Mouse (Mus musculus): Measurements from ENCODE around the gene Alkal2. TPM values are rescaled to one million over a fixed set of nuclear protein-coding genes. Genes with fewer than 3 reads are reported as not detected.

Alkal2 gene
- polyA plus RNA-seq (2016; fragmentation: Nextera tagmentation; extraction: Ambion mirVana): 1.1 and 2.0 TPM in 2 replicates

GRCm38 (mm10) chr12:30883986-30884621 lies at the start of gene Alkal2:
Alkal2 (plus strand) TSS chr12:30884322.
- WGBS: under 1% methylated on average over 44 of the region's 58 CpGs
- Histone ChIP-seq H3K4me2 (peak within 1 kb of the TSS; percentile 97), H3K9ac (peak within 1 kb of the TSS; percentile 47), H3K27me3 (peaks cover 49% of the 10 kb centered on the region), H3K4me1 (peaks cover 12% of the 10 kb centered on the region), H3K9me3 (no peaks in the 10 kb centered on the region), H3K27ac (no peak within 1 kb of the TSS), H3K4me3 (replicated peaks) (peak within 1 kb of the TSS; percentile 54), H3K36me3 (replicated peaks) (no peaks in the 10 kb centered on the region)
- peak; percentile 73 for ATAC-seq (ENCODE audit: low FRiP score)

- H3K9ac ChIP-seq: no peak overlapping the region
- H3K36me3 ChIP-seq (replicated peaks): no peaks in the 10 kb centered on the region
- 56% methylated on average over 1 of the region's 1 CpGs for WGBS
- no peaks in the 10 kb centered on the region for H3K9me3 ChIP-seq
- H3K4me2 ChIP-seq: no peak overlapping the region
- no peak for ATAC-seq (ENCODE audit: low FRiP score)
- no peaks in the 10 kb centered on the region for H3K4me1 ChIP-seq
- no peak overlapping the region for H3K4me3 ChIP-seq (replicated peaks)
- no peaks in the 10 kb centered on the region for H3K27me3 ChIP-seq
- no peak overlapping the region for H3K27ac ChIP-seq
These were observed 35.6 kb upstream of the Alkal2 start for GRCm38 (mm10) chr12:30848521-30848920.

GRCm38 (mm10) chr12:30850902-30851301 lies 33.2 kb upstream of the Alkal2 start:
- H3K9me3 ChIP-seq: no peaks in the 10 kb centered on the region
- H3K4me2 ChIP-seq: no peak overlapping the region
- H3K27ac ChIP-seq: no peak overlapping the region
- WGBS: 55% methylated on average over 2 of the region's 2 CpGs
- H3K27me3 ChIP-seq: no peaks in the 10 kb centered on the region
- no peak overlapping the region for H3K9ac ChIP-seq
- no peak for ATAC-seq (ENCODE audit: low FRiP score)
- no peak overlapping the region for H3K4me3 ChIP-seq (replicated peaks)
- H3K36me3 ChIP-seq (replicated peaks): no peaks in the 10 kb centered on the region
- no peaks in the 10 kb centered on the region for H3K4me1 ChIP-seq

GRCm38 (mm10) chr12:30851871-30852270 lies 32.3 kb upstream of the Alkal2 start:
- no peaks in the 10 kb centered on the region for H3K36me3 ChIP-seq (replicated peaks)
- H3K9me3 ChIP-seq: no peaks in the 10 kb centered on the region
- H3K9ac ChIP-seq: no peak overlapping the region
- no peak overlapping the region for H3K4me2 ChIP-seq
- H3K4me1 ChIP-seq: no peaks in the 10 kb centered on the region
- 91% methylated on average over 6 of the region's 6 CpGs for WGBS
- no peak overlapping the region for H3K4me3 ChIP-seq (replicated peaks)
- no peaks in the 10 kb centered on the region for H3K27me3 ChIP-seq
- ATAC-seq (ENCODE audit: low FRiP score): no peak
- no peak overlapping the region for H3K27ac ChIP-seq

GRCm38 (mm10) chr12:30855442-30856159 lies 28.5 kb upstream of the Alkal2 start:
- 73% methylated on average over 6 of the region's 6 CpGs for WGBS

GRCm38 (mm10) chr12:30856172-30856571 lies 27.9 kb upstream of the Alkal2 start:
- no peak for ATAC-seq (ENCODE audit: low FRiP score)
- H3K4me1 ChIP-seq: no peaks in the 10 kb centered on the region
- no peaks in the 10 kb centered on the region for H3K27me3 ChIP-seq
- no peak overlapping the region for H3K4me2 ChIP-seq
- WGBS: 93% methylated on average over 5 of the region's 5 CpGs
- no peak overlapping the region for H3K27ac ChIP-seq
- H3K9me3 ChIP-seq: no peaks in the 10 kb centered on the region
- H3K36me3 ChIP-seq (replicated peaks): no peaks in the 10 kb centered on the region
- no peak overlapping the region for H3K4me3 ChIP-seq (replicated peaks)
- no peak overlapping the region for H3K9ac ChIP-seq

More at GRCm38 (mm10) chr12:30855442-30856159, 28.5 kb upstream of the Alkal2 start:
- no peaks in the 10 kb centered on the region for H3K27me3 ChIP-seq
- H3K9me3 ChIP-seq: no peaks in the 10 kb centered on the region
- H3K4me3 ChIP-seq (replicated peaks): no peak overlapping the region
- H3K36me3 ChIP-seq (replicated peaks): no peaks in the 10 kb centered on the region
- H3K4me2 ChIP-seq: no peak overlapping the region
- no peaks in the 10 kb centered on the region for H3K4me1 ChIP-seq
- no peak overlapping the region for H3K9ac ChIP-seq
- no peak for ATAC-seq (ENCODE audit: low FRiP score)
- H3K27ac ChIP-seq: no peak overlapping the region

GRCm38 (mm10) chr12:30864347-30864746 lies 19.8 kb upstream of the Alkal2 start:
- no peak overlapping the region for H3K27ac ChIP-seq
- ATAC-seq (ENCODE audit: low FRiP score): no peak
- H3K36me3 ChIP-seq (replicated peaks): no peaks in the 10 kb centered on the region
- H3K9me3 ChIP-seq: no peaks in the 10 kb centered on the region
- H3K4me3 ChIP-seq (replicated peaks): no peak overlapping the region
- 85% methylated on average over 2 of the region's 2 CpGs for WGBS
- H3K27me3 ChIP-seq: no peaks in the 10 kb centered on the region
- H3K4me1 ChIP-seq: no peaks in the 10 kb centered on the region
- H3K9ac ChIP-seq: no peak overlapping the region
- H3K4me2 ChIP-seq: no peak overlapping the region

- Histone ChIP-seq H3K9ac (no peak overlapping the region), H3K27ac (no peak overlapping the region), H3K27me3 (no peaks in the 10 kb centered on the region), H3K4me3 (replicated peaks) (no peak overlapping the region), H3K4me2 (no peak overlapping the region), H3K36me3 (replicated peaks) (no peaks in the 10 kb centered on the region), H3K9me3 (no peaks in the 10 kb centered on the region), H3K4me1 (no peaks in the 10 kb centered on the region)
- WGBS: 79% methylated on average over 4 of the region's 4 CpGs
- ATAC-seq (ENCODE audit: low FRiP score): no peak
These were observed 18.3 kb upstream of the Alkal2 start for GRCm38 (mm10) chr12:30865781-30866180.

- peaks cover 25% of the 10 kb centered on the region for H3K27me3 ChIP-seq
- 69% methylated on average over 6 of the region's 6 CpGs for WGBS
- no peak overlapping the region for H3K27ac ChIP-seq
- H3K9ac ChIP-seq: no peak overlapping the region
- H3K4me2 ChIP-seq: no peak overlapping the region
- H3K9me3 ChIP-seq: no peaks in the 10 kb centered on the region
- no peak for ATAC-seq (ENCODE audit: low FRiP score)
- peaks cover 6% of the 10 kb centered on the region for H3K4me1 ChIP-seq
- no peaks in the 10 kb centered on the region for H3K36me3 ChIP-seq (replicated peaks)
- H3K4me3 ChIP-seq (replicated peaks): no peak overlapping the region
These were observed 4.7 kb upstream of the Alkal2 start for GRCm38 (mm10) chr12:30879447-30879846.

GRCm38 (mm10) chr12:30883592-30883985 lies 533 bp upstream of the Alkal2 start:
- H3K27me3 ChIP-seq: peaks cover 49% of the 10 kb centered on the region

GRCm38 (mm10) chr12:30884622-30885230 lies 604 bp downstream of the Alkal2 start:
- Histone ChIP-seq H3K9ac (peak overlapping the region; percentile 47), H3K27ac (no peak overlapping the region), H3K36me3 (replicated peaks) (no peaks in the 10 kb centered on the region), H3K4me1 (peaks cover 12% of the 10 kb centered on the region), H3K4me2 (peak overlapping the region; percentile 97), H3K4me3 (replicated peaks) (peak overlapping the region; percentile 54), H3K27me3 (peaks cover 49% of the 10 kb centered on the region), H3K9me3 (no peaks in the 10 kb centered on the region)
- WGBS: 7% methylated on average over 39 of the region's 39 CpGs
- ATAC-seq (ENCODE audit: low FRiP score): peak; percentile 57

More at GRCm38 (mm10) chr12:30883592-30883985, 533 bp upstream of the Alkal2 start:
- Histone ChIP-seq H3K4me2 (peak overlapping the region; percentile 97), H3K9ac (peak overlapping the region; percentile 47; the same call in 1 of the 2 replicates), H3K4me1 (peaks cover 12% of the 10 kb centered on the region), H3K27ac (no peak overlapping the region), H3K9me3 (no peaks in the 10 kb centered on the region), H3K4me3 (replicated peaks) (peak overlapping the region; percentile 54), H3K36me3 (replicated peaks) (no peaks in the 10 kb centered on the region)
- WGBS: 13% methylated on average over 4 of the region's 4 CpGs
- no peak for ATAC-seq (ENCODE audit: low FRiP score)

- Histone ChIP-seq H3K27ac (no peak overlapping the region), H3K4me1 (peaks cover 12% of the 10 kb centered on the region), H3K36me3 (replicated peaks) (no peaks in the 10 kb centered on the region), H3K27me3 (peaks cover 49% of the 10 kb centered on the region), H3K9ac (no peak overlapping the region), H3K4me2 (no peak overlapping the region), H3K9me3 (no peaks in the 10 kb centered on the region), H3K4me3 (replicated peaks) (no peak overlapping the region)
- ATAC-seq (ENCODE audit: low FRiP score): no peak
- 76% methylated on average over 6 of the region's 6 CpGs for WGBS
These were observed 1.8 kb downstream of the Alkal2 start for GRCm38 (mm10) chr12:30885891-30886290.
